Mouse (Mus musculus): Measurements from ENCODE around the gene Ccer2.

The Ccer2 gene

DNA sequence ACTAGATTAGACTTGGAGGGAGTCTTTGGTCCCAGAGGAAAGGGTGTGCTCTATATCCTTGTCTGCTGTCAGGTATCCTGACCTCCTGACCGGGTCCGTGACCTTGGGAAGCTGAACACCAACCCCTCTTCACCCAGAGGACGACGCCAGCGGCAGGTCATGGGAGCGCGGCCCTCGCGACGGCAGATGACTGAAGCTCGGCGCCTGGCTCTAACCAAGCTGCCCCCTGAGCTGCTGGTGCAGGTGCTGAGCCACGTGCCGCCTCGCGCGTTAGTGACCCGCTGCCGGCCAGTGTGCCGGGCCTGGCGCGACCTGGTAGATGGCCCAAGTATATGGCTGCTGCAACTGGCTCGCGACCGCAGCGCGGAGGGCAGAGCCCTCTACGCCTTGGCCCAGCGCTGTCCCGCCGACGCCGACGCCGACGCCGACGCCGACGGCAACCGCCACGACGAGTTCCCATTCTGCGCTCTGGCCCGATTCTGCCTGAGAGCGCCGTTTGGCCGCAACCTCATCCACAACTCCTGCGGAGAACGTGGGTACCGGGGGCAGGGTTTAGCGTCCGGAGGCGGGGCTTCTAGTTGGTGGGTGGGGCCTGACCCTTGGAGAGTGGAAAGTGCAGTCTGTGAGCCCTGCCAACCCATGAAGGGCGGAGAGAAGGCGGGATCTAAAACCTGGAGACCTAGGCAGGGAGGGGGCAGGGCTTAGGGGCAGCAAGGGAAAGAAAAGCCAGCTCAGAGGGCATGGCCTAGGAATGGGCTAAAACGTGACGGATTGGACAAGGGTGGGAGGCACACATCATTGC is 23.4 kb upstream of the Ccer2 start:
- Histone ChIP-seq H3K27me3 (ENCODE audit: control insufficient read depth, insufficient read depth, low read length, poor library complexity, severe bottlenecking) (no peaks in the 10 kb centered on the region), H3K36me3 (ENCODE audit: control insufficient read depth, insufficient read depth, low read length, poor library complexity, severe bottlenecking) (no peaks in the 10 kb centered on the region; the same call in 1 of the 2 replicates)
- peak; percentile 78 for DNase-seq (ENCODE audit: low read depth, low spot score)

DNA sequence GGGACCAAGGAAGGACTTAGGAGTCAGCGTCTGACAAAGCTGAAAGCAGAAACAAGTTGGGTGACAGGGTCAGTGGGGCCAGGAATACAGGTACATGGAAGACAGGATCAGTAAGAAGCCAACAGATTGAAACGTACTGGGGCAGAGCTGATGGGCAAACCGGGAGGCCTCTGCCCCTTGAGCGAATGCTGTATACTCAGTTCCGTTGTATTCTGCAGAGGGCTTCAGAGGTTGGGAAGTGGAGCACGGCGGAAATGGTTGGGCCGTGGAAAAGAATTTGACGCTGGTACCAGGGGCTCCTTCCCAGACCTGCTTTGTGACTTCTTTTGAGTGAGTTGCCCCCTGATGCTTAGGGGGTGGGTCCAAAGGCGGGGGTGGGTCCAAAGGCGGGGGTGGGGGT is 22.8 kb upstream of the Ccer2 start:
- H3K27me3 ChIP-seq (ENCODE audit: control insufficient read depth, insufficient read depth, low read length, poor library complexity, severe bottlenecking): no peaks in the 10 kb centered on the region
- DNase-seq (ENCODE audit: low read depth, low spot score): no peak
- no peaks in the 10 kb centered on the region; the same call in 1 of the 2 replicates for H3K36me3 ChIP-seq (ENCODE audit: control insufficient read depth, insufficient read depth, low read length, poor library complexity, severe bottlenecking)

DNA sequence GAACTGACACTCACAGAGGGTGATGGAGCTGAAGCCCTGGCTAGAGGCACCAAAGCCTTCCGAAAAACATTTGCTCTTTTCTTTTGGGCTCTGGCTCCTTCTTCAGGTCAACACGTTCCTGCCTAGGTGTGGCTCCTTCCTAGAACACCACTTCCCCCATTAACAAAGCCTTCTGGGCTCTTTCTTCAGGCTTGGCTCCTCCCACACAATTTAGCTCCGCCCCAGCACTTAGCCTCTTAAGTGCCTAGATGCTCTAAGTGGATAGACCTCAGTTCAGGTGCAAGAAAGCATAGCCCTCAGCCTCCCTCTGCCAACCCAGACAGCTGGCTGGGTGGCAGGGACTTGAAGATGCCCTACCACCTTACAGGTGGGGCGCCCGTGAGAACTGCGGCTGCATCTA is 20.3 kb upstream of the Ccer2 start:
- H3K36me3 ChIP-seq (ENCODE audit: control insufficient read depth, insufficient read depth, low read length, poor library complexity, severe bottlenecking): no peaks in the 10 kb centered on the region; the same call in 1 of the 2 replicates
- no peak for DNase-seq (ENCODE audit: low read depth, low spot score)
- H3K27me3 ChIP-seq (ENCODE audit: control insufficient read depth, insufficient read depth, low read length, poor library complexity, severe bottlenecking): no peaks in the 10 kb centered on the region

DNA sequence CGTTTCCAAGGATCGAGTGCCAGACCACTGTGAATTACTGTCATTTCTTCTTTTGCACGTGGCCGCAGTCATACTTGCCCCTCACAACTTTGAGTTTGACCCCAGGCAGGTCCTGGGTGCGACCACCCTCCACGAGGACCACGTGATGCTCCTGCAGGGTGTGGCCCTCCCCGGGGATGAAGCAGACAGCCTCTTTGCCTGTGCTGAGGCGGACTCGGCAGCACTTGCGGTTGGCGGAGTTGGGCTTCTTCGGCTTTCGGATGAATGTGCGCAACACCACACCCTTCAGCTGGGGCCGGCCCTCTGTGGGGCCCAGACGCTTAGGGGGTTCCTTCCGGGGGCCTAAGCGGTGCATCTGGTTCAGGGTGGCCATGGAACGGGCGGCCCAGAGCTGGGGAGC is 16.1 kb upstream of the Ccer2 start:
- DNase-seq (ENCODE audit: low read depth, low spot score): no peak
- no peaks in the 10 kb centered on the region; the same call in 1 of the 2 replicates for H3K36me3 ChIP-seq (ENCODE audit: control insufficient read depth, insufficient read depth, low read length, poor library complexity, severe bottlenecking)
- no peaks in the 10 kb centered on the region for H3K27me3 ChIP-seq (ENCODE audit: control insufficient read depth, insufficient read depth, low read length, poor library complexity, severe bottlenecking)

DNA sequence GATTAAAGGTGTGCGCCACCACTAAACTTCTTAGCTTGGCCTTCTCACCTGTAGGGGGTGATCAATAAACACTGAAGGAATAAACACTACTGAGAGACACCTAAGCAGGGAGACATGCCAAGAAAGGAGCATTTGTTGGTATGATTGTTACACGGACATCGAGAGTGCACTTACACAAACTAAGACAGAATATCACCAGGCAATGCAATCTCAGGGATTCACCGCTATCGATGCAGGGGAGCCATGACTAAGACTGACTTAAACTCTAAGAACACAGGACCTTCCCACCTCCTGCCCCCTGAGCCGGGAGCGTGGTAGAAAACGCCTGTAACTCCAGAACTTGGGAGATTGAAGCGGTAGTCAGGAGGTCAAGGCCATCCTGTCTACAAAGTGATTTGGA is 15.0 kb upstream of the Ccer2 start:
- no peaks in the 10 kb centered on the region; the same call in 1 of the 2 replicates for H3K36me3 ChIP-seq (ENCODE audit: control insufficient read depth, insufficient read depth, low read length, poor library complexity, severe bottlenecking)
- no peak for DNase-seq (ENCODE audit: low read depth, low spot score)
- no peaks in the 10 kb centered on the region for H3K27me3 ChIP-seq (ENCODE audit: control insufficient read depth, insufficient read depth, low read length, poor library complexity, severe bottlenecking)

DNA sequence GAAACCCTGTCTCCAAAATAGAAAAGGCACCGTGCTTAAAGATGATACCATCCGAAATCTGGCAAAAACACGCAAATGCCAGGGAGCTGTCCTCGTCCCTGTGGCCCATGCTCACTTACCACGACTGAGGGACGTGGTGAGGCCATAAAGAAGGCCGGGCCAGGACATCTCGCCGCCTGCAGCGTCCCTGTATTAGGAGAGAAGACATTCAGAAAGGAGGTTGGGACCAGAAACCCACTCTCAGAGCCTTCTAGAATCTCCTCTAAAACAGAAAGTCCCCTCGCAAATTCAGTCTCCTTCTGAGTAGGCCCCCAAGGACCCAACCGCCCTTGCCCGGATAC is 14.6 kb upstream of the Ccer2 start:
- Histone ChIP-seq H3K36me3 (ENCODE audit: control insufficient read depth, insufficient read depth, low read length, poor library complexity, severe bottlenecking) (no peaks in the 10 kb centered on the region; the same call in 1 of the 2 replicates), H3K27me3 (ENCODE audit: control insufficient read depth, insufficient read depth, low read length, poor library complexity, severe bottlenecking) (no peaks in the 10 kb centered on the region)
- no peak for DNase-seq (ENCODE audit: low read depth, low spot score)

DNA sequence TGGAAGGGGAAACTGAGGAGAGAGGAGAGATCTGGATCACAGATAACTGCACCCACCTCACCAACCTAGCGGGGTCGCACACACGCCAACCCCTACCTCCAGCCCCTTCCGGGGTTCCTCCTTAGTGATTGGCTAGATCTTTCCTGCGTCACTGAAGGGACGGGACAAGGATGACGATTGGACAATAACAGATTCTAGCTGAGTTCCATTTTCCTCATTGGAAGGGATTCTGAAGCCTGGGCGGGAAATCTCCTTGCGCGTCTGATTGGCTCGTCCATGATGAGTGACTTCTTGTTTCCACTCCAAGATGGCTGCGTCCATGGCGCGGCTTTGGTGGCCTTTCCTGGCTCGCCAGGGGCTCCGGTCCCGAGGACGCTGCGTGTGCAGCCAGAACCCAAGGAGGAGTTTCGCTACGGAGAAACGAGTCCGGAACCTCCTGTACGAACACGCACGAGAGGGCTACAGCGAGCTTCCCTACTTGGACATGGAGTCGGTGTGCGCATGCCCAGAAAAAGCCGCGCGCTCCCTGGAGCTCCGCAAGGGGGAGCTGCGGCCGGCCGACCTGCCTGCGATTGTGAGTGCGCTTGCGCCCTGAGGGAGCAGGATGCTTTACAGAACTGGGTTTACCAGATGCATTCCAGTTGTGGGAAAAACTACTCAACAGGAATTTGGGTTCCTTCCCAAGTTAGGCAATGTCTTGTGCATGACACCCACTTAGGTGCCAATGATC is 14.1 kb upstream of the Ccer2 start, which contains the start of the genes Mrps12 and Sars2:
TSS of gene Mrps12 (minus strand) at position 112 of the 730 bp plus-strand sequence.
TSS of gene Sars2 (plus strand) at position 284 of the 730 bp plus-strand sequence.
- no peaks in the 10 kb centered on the region for H3K27me3 ChIP-seq (ENCODE audit: control insufficient read depth, insufficient read depth, low read length, poor library complexity, severe bottlenecking)
- DNase-seq (ENCODE audit: low read depth, low spot score): peak; percentile 97

DNA sequence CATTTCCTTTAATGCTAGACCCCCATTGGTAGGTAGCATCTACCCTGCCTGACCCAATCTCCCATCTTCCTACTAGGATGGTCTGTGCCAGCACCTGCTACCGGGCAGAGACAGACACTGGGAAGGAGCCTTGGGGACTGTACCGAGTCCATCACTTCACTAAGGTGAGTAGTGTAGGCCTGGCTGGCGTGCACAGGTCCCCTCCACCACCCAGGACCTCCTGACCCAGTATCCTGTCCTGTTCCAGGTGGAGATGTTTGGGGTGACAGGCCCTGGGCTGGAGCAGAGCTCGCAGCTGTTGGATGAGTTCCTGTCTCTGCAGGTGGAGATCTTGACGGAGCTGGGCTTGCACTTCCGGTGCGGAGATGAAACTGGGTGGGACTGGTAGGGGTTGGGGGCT is 6.0 kb upstream of the Ccer2 start:
- no peaks in the 10 kb centered on the region for H3K27me3 ChIP-seq (ENCODE audit: control insufficient read depth, insufficient read depth, low read length, poor library complexity, severe bottlenecking)
- DNase-seq (ENCODE audit: low read depth, low spot score): no peak
- peaks cover 3% of the 10 kb centered on the region; the same call in 1 of the 2 replicates for H3K36me3 ChIP-seq (ENCODE audit: control insufficient read depth, insufficient read depth, low read length, poor library complexity, severe bottlenecking)

More for the DNA sequence above, 14.1 kb upstream of the Ccer2 start, which contains the start of the genes Mrps12 and Sars2:
- peaks cover 1% of the 10 kb centered on the region for H3K36me3 ChIP-seq (ENCODE audit: control insufficient read depth, insufficient read depth, low read length, poor library complexity, severe bottlenecking)

DNA sequence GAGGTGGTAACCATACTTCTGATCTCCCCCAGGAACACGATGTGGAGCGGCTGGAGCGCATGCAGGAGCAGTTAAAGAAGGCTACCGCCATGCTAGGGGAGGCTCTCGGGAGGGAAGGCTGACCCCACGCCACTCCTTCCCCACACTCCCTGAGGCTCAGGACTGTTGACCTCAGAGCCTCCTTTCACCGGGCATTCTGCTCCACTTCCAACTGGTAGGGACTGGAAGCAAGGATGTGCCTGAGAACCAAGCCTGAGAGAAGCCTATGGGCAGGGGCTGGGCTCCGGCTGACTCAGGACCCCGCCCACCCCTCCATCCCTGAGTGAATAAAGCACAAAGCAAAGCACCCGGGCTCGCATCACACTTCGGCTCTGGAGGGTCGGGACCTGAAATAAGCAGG is 2.6 kb downstream of the Ccer2 start:
- no peaks in the 10 kb centered on the region for H3K27me3 ChIP-seq (ENCODE audit: control insufficient read depth, insufficient read depth, low read length, poor library complexity, severe bottlenecking)
- H3K36me3 ChIP-seq (ENCODE audit: control insufficient read depth, insufficient read depth, low read length, poor library complexity, severe bottlenecking): peaks cover 3% of the 10 kb centered on the region
- no peak for DNase-seq (ENCODE audit: low read depth, low spot score)

DNA sequence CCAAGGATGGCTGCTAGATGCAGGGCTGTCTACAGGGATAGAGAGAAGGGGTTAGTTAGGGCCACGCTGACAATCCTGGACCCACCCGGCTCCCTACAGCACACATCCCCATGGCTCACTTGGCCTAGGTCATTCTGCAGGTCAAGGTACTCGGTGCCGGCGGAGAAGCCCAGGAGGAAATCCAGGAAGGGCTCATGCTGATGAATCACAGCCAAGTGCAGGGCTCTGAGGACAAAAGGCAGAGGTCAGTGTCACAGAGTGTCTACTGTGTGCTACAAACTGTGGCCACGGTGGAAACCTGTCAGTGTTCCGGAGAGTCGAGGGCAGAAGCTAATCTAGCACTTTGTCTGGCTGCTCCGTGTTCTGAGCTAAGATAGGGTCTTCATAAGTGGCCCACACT is 5.9 kb downstream of the Ccer2 start:
- no peaks in the 10 kb centered on the region for H3K27me3 ChIP-seq (ENCODE audit: control insufficient read depth, insufficient read depth, low read length, poor library complexity, severe bottlenecking)
- no peak for DNase-seq (ENCODE audit: low read depth, low spot score)
- peaks cover 3% of the 10 kb centered on the region for H3K36me3 ChIP-seq (ENCODE audit: control insufficient read depth, insufficient read depth, low read length, poor library complexity, severe bottlenecking)

DNA sequence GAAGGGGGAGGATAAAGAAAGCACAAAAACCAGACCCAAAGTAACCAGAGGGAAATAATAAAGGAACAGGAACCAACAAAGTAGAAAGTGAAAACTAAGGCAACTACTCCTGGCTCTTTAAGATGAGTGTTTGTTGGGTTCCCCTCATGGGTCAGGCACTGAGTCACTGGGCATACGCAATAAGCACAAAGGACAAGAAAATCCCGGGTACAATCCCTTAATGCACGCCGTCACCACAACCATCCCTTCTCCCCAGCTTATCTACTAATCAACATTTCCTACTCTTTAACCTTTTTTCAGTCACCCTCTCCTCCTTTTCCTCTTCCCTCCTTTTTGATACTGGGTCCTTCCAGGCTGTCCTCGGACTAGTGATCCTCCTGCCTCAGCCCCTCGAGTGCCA is 9.2 kb downstream of the Ccer2 start:
- Histone ChIP-seq H3K36me3 (ENCODE audit: control insufficient read depth, insufficient read depth, low read length, poor library complexity, severe bottlenecking) (peaks cover 3% of the 10 kb centered on the region), H3K27me3 (ENCODE audit: control insufficient read depth, insufficient read depth, low read length, poor library complexity, severe bottlenecking) (no peaks in the 10 kb centered on the region)
- no peak for DNase-seq (ENCODE audit: low read depth, low spot score)

DNA sequence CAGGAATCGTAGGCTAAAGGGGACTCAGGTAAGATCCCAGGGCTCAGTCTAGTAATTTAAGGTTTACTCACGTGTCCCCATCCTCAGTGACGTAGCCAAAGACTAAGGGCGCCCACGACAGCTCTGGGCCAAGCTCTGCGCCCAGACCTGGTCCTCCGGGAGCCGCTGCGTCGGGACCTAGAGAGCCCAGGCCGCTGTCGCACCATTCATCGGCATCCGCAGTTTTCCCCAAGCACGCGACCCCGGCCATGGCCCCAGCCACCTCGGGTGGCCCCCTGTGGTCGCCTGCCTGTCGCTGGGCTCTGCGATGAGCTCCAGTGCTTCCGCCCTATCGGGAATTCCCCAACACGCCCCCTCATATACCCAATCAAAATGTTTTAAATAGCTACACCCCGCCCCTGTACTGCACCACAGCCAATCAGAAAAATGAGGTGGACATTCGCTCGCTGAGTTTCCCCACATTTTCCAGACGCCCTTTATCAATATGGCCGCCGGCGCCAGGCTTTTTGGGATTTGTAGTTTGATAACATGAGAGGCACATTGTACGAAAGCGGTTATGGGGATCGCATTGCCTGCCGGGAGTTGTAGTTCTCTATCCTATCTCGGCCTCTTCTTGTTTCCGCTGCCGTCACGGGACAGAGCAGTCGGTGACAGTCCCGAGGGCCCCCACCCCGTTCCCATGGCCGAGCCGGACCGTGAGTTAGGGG is 10.4 kb downstream of the Ccer2 start, which contains the start of gene Sirt2:
TSS of gene Sirt2 (plus strand) at position 563 of the 707 bp plus-strand sequence.
- Histone ChIP-seq H3K36me3 (ENCODE audit: control insufficient read depth, insufficient read depth, low read length, poor library complexity, severe bottlenecking) (no peaks in the 10 kb centered on the region; the same call in 1 of the 2 replicates), H3K27me3 (ENCODE audit: control insufficient read depth, insufficient read depth, low read length, poor library complexity, severe bottlenecking) (no peaks in the 10 kb centered on the region; the same call in 1 of the 2 replicates)
- peak; percentile 98 for DNase-seq (ENCODE audit: low read depth, low spot score)

DNA sequence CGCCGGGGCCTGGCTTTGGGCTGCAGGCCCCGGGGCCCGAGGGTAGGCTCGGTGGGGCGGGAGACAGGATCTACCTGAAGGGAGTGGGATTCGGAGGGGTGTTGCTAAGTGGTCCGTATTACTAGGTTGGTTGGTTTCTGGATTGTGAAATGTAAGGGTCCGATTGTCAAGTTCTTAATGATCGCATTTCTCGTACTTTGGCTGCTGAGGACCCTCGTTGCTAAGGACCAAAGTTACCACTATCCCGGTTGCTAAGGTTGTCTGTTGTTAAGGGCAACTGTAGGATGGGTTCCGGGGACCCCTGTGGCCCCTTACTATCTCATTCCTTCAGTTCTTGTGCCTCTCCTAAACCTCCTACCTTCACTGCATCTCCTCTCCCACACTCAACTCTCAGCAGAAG is 10.9 kb downstream of the Ccer2 start:
- H3K27me3 ChIP-seq (ENCODE audit: control insufficient read depth, insufficient read depth, low read length, poor library complexity, severe bottlenecking): no peaks in the 10 kb centered on the region; the same call in 1 of the 2 replicates
- H3K36me3 ChIP-seq (ENCODE audit: control insufficient read depth, insufficient read depth, low read length, poor library complexity, severe bottlenecking): no peaks in the 10 kb centered on the region; the same call in 1 of the 2 replicates
- DNase-seq (ENCODE audit: low read depth, low spot score): no peak

DNA sequence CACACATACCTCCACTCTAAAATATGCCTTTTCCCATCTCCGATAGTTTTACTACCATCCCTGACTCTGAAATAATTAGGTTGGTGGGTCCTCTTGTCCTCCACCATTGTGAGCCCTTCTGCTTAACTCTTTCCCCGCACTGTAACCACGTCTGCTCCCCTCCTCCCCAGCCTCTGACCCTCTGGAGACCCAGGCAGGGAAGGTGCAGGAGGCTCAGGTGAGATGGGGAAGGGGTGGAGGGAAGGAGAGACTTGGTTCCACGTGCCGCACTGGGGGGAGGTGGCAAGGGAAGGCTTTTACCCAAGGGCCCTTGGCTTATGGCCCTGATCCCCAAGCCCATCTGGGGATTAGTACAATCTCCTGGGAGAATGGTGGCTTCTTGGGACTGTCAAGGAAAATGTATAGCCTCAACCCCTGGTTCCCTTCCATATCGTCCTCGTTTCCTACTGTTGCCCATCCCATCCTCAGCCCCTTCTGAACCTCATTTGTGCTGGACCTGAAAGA is 11.5 kb downstream of the Ccer2 start, which contains the start of gene Nfkbib:
TSS of gene Nfkbib (minus strand) at position 51 of the 504 bp plus-strand sequence.
- DNase-seq (ENCODE audit: low read depth, low spot score): no peak
- Histone ChIP-seq H3K27me3 (ENCODE audit: control insufficient read depth, insufficient read depth, low read length, poor library complexity, severe bottlenecking) (no peaks in the 10 kb centered on the region; the same call in 1 of the 2 replicates), H3K36me3 (ENCODE audit: control insufficient read depth, insufficient read depth, low read length, poor library complexity, severe bottlenecking) (no peaks in the 10 kb centered on the region; the same call in 1 of the 2 replicates)

Measured in splenic B cell, adult 2 months (primary cell).